Mouse (Mus musculus) forebrain, embryonic 12.5 days (tissue): ENCODE measurements at regions not wholly inside any gene's neighbourhood (a gene's known extent, or its start where the extent isn't known, plus 50 kb on each side); places are given as distances from the start of the nearest gene placed in this dataset.

Experiments used
- ATAC-seq: fragments of 200-750 bp; cut with Nextera tagmentation; 2 replicates; pipeline ENCODE4 v1.8.0; 2017; ENCODE audit warnings: moderate TSS enrichment; ENCODE audit not compliant: low FRiP score
- H3K27ac ChIP-seq: fragments of 300-500 bp; sonication (generic); 2 replicates; pipeline ENCODE4 v1.5.1; 2016; ENCODE audit warnings: mild to moderate bottlenecking
- H3K27me3 ChIP-seq: fragments of 300-500 bp; sonication (generic); 2 replicates; pipeline ENCODE4 v1.6.1; 2016; ENCODE audit warnings: mild to moderate bottlenecking
- H3K36me3 ChIP-seq: fragments of 300-500 bp; sonication (generic); replicated peaks from 2 replicates; pipeline ENCODE4 v1.6.1; 2016; ENCODE audit warnings: mild to moderate bottlenecking
- H3K4me1 ChIP-seq: fragments of 300-500 bp; sonication (generic); 2 replicates; pipeline ENCODE4 v1.6.1; 2016
- H3K4me2 ChIP-seq: fragments of 300-500 bp; sonication (generic); 2 replicates; pipeline ENCODE4 v1.6.1; 2016; ENCODE audit warnings: mild to moderate bottlenecking, moderate library complexity
- H3K4me3 ChIP-seq: fragments of 300-500 bp; sonication (generic); replicated peaks from 2 replicates; pipeline ENCODE4 v1.5.1; 2016; ENCODE audit warnings: mild to moderate bottlenecking
- H3K9ac ChIP-seq: fragments of 300-500 bp; sonication (generic); 2 replicates; pipeline ENCODE4 v1.6.1; 2016; ENCODE audit warnings: mild to moderate bottlenecking
- H3K9me3 ChIP-seq: fragments of 300-500 bp; sonication (generic); 2 replicates; pipeline ENCODE4 v1.6.1; 2016
- WGBS: fragments of 180-500 bp; shearing (Covaris S2); methylation state at CpG from one replicate; pipeline ENCODE4 v1.1.7; 2016; 5-methylcytosine and 5-hydroxymethylcytosine counted together

- ATAC-seq, result peak; percentile 88
- Histone ChIP-seq H3K4me3 (no peak overlapping the region), H3K36me3 (no peaks in the 10 kb centered on the region), H3K27me3 (no peaks in the 10 kb centered on the region), H3K4me2 (peak overlapping the region; percentile 19; the same call in 1 of the 2 replicates), H3K9ac (no peak overlapping the region), H3K27ac (no peak overlapping the region), H3K9me3 (no peaks in the 10 kb centered on the region), H3K4me1 (peaks cover 11% of the 10 kb centered on the region; the same call in 1 of the 2 replicates)
- 58% methylated on average over 23 of the region's 23 CpGs for WGBS
Measured at GRCm38 (mm10) chr17:80846996-80847810, 97.2 kb upstream of the Tmem178 start.

DNA sequence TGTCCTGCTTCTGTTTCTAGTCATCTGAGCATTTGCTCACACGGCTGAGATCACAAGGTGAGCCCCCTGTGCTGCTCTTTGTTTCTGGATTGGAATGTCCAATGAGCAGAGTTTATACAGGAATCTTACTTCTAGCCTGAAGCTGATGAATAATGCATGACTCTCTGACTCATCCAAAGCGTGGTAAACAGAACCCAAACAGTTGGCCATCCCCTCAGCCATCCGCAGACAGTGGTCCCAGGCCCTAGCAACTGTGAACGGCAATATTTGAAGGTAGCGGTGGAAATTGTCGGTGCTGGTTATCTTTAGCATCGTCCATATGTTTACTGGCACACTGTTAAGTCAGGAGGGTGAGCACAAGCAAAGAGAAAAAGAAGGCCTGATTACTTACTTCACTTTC is 99.1 kb upstream of the Tmem178 start:
- ATAC-seq, result peak; percentile 31; the same call in 1 of the 2 replicates
- Histone ChIP-seq H3K9me3 (no peaks in the 10 kb centered on the region), H3K27me3 (no peaks in the 10 kb centered on the region), H3K4me3 (no peak overlapping the region), H3K36me3 (no peaks in the 10 kb centered on the region), H3K4me1 (peaks cover 11% of the 10 kb centered on the region; the same call in 1 of the 2 replicates), H3K9ac (no peak overlapping the region), H3K27ac (no peak overlapping the region), H3K4me2 (no peak overlapping the region)
- 55% methylated on average over 7 of the region's 7 CpGs for WGBS

DNA sequence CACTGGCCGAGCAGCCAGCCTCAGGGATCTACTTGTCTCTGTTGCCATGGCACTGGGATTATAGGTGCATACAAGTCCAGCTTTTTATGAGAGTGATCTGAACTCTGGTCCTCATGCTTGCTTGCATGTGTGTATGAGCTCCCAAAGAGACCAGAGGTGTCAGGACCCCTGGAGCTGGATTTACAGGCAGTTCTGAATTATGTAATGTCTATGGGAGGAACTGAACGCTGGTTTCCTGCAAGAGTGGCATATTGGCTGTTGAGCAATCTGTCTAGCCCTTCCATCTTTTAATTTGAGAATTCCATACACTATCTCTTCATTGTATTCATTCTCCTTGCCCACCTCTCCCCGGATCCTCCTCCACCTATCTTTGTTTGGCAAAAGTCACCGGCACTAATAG is 102.5 kb upstream of the Tmem178 start:
- WGBS, result 90% methylated on average over 4 of the region's 4 CpGs

DNA sequence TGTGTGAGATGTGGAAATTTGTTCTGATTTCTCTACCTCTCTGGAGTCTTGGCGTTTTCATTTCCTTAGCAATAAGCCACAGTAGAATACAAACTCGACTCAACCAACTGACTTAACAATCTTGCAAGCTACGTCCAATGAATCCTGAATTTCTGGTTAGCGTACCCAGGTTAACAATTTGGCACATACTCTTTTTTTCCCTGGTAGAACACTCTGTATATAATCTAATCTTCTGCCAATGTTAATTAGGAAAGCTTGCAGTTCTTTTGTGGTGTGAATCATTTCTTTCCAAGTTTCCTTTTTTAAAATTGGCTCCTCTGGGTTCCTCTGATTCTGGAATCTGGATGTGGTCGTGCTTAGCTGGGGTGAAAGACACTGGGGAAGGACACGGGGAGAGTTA is 103.5 kb upstream of the Tmem178 start:
- ATAC-seq, result no peak

More for the DNA sequence above, 102.5 kb upstream of the Tmem178 start:
- Histone ChIP-seq H3K4me3 (no peak overlapping the region), H3K36me3 (no peaks in the 10 kb centered on the region), H3K4me1 (peaks cover 8% of the 10 kb centered on the region; the same call in 1 of the 2 replicates), H3K27me3 (no peaks in the 10 kb centered on the region), H3K9ac (no peak overlapping the region), H3K27ac (no peak overlapping the region), H3K9me3 (no peaks in the 10 kb centered on the region), H3K4me2 (no peak overlapping the region)
- no peak for ATAC-seq

GRCm38 (mm10) chr17:80840452-80840851 is 104.0 kb upstream of the Tmem178 start:
- ATAC-seq, result no peak
- H3K4me3 ChIP-seq, result no peak overlapping the region
- no peaks in the 10 kb centered on the region for H3K9me3 ChIP-seq
- 0 out of 2 replicates have a peak, but pooled peaks cover 4% of the 10 kb centered on the region for H3K4me1 ChIP-seq
- H3K9ac ChIP-seq, result no peak overlapping the region
- 93% methylated on average over 4 of the region's 4 CpGs for WGBS
- no peaks in the 10 kb centered on the region for H3K36me3 ChIP-seq
- no peak overlapping the region for H3K27ac ChIP-seq
- H3K4me2 ChIP-seq, result no peak overlapping the region
- no peaks in the 10 kb centered on the region for H3K27me3 ChIP-seq

More for the DNA sequence above, 103.5 kb upstream of the Tmem178 start:
- WGBS, result 90% methylated on average over 6 of the region's 6 CpGs
- H3K4me1 ChIP-seq, result 0 out of 2 replicates have a peak, but pooled peaks cover 4% of the 10 kb centered on the region
- H3K36me3 ChIP-seq, result no peaks in the 10 kb centered on the region
- H3K9ac ChIP-seq, result no peak overlapping the region
- no peaks in the 10 kb centered on the region for H3K27me3 ChIP-seq
- no peaks in the 10 kb centered on the region for H3K9me3 ChIP-seq
- no peak overlapping the region for H3K27ac ChIP-seq
- H3K4me3 ChIP-seq, result no peak overlapping the region
- H3K4me2 ChIP-seq, result no peak overlapping the region

GRCm38 (mm10) chr17:80834701-80835100 is 106.4 kb upstream of the Map4k3 start:
- H3K36me3 ChIP-seq, result no peaks in the 10 kb centered on the region
- no peak overlapping the region for H3K4me3 ChIP-seq
- H3K4me1 ChIP-seq, result peaks cover 7% of the 10 kb centered on the region; the same call in 1 of the 2 replicates
- no peaks in the 10 kb centered on the region for H3K27me3 ChIP-seq
- H3K9ac ChIP-seq, result no peak overlapping the region
- H3K4me2 ChIP-seq, result no peak overlapping the region
- no peak overlapping the region for H3K27ac ChIP-seq
- no peaks in the 10 kb centered on the region for H3K9me3 ChIP-seq
- ATAC-seq, result no peak

GRCm38 (mm10) chr17:80834176-80834517 is 105.9 kb upstream of the Map4k3 start:
- no peaks in the 10 kb centered on the region for H3K36me3 ChIP-seq
- no peak overlapping the region for H3K27ac ChIP-seq
- no peak overlapping the region for H3K4me3 ChIP-seq
- no peak for ATAC-seq
- no peaks in the 10 kb centered on the region for H3K27me3 ChIP-seq
- no peaks in the 10 kb centered on the region for H3K9me3 ChIP-seq
- no peak overlapping the region for H3K9ac ChIP-seq
- no peak overlapping the region for H3K4me2 ChIP-seq
- WGBS, result 44% methylated on average over 5 of the region's 5 CpGs
- H3K4me1 ChIP-seq, result peaks cover 7% of the 10 kb centered on the region; the same call in 1 of the 2 replicates

DNA sequence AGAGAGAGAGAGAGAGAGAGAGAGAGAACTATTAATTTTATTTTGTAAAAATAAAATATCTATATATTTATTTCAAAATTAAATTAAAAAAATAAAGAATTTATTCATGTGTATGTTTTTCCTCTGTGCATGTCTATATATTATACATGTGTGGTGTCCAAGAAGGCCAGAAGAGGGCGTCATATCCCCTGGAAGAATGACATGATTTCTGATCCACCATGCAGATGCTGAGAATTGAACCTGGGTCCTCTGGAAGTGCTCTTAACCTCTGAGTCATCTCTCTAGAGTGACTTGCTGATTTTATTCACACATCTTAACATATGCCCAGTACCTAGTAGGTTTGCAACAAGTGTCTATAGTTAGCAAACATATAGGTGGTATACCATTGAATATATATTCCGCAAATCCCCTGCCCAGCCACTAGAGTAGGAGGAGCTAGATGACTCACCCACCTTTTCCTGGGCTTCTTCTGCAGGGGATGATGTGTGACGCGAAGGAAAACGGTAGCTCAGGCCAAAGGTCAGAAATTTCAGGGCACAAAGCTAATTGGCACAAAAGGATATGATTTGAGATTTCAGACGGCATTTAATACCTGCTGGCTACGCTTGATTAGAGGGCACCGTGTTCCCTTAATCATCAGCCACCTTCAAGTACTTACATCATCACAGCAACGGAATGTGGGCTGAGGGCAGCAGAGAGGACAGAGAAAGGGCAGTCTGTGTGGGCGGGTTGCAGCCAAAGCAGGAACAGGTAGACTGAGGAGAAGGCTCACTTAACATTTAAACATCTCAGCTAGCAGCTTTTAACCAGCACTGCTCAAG is 105.3 kb upstream of the Map4k3 start:
- Histone ChIP-seq H3K9me3 (no peaks in the 10 kb centered on the region), H3K4me3 (no peak overlapping the region), H3K27me3 (no peaks in the 10 kb centered on the region), H3K27ac (no peak overlapping the region), H3K4me1 (peaks cover 7% of the 10 kb centered on the region; the same call in 1 of the 2 replicates), H3K36me3 (no peaks in the 10 kb centered on the region), H3K9ac (no peak overlapping the region), H3K4me2 (no peak overlapping the region)
- no peak for ATAC-seq
- 42% methylated on average over 10 of the region's 10 CpGs for WGBS

GRCm38 (mm10) chr17:80831686-80832085 is 103.4 kb upstream of the Map4k3 start:
- H3K9me3 ChIP-seq, result no peaks in the 10 kb centered on the region
- H3K27ac ChIP-seq, result no peak overlapping the region
- no peak overlapping the region for H3K9ac ChIP-seq
- no peak overlapping the region for H3K4me2 ChIP-seq
- H3K4me1 ChIP-seq, result peaks cover 7% of the 10 kb centered on the region; the same call in 1 of the 2 replicates
- ATAC-seq, result no peak
- WGBS, result 83% methylated on average over 4 of the region's 4 CpGs
- no peak overlapping the region for H3K4me3 ChIP-seq
- no peaks in the 10 kb centered on the region for H3K36me3 ChIP-seq
- no peaks in the 10 kb centered on the region for H3K27me3 ChIP-seq

DNA sequence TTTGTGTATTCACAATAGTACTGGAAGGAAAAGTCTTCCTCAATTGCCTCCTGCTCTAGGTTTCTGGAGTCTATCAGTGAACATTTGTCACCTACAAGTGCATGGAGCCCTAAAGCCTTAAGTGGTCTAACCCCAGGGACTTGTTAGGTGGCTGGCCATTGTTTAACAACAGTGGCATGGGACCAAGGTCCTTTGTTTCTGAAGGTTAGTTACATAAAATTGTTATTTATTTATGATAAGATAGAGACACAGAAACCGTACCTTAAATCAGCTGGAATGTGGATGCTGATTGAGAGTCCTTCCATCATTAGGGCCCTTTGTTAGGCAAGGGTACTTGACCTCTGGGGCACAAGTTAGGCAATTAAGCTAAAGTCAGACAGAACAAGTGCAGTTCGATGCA is 99.6 kb upstream of the Map4k3 start:
- ATAC-seq, result no peak
- WGBS, result 61% methylated on average over 2 of the region's 2 CpGs
- Histone ChIP-seq H3K27ac (no peak overlapping the region), H3K9ac (no peak overlapping the region), H3K4me3 (no peak overlapping the region), H3K36me3 (no peaks in the 10 kb centered on the region), H3K4me2 (no peak overlapping the region), H3K9me3 (no peaks in the 10 kb centered on the region), H3K4me1 (peaks cover 3% of the 10 kb centered on the region; the same call in 1 of the 2 replicates), H3K27me3 (no peaks in the 10 kb centered on the region)

DNA sequence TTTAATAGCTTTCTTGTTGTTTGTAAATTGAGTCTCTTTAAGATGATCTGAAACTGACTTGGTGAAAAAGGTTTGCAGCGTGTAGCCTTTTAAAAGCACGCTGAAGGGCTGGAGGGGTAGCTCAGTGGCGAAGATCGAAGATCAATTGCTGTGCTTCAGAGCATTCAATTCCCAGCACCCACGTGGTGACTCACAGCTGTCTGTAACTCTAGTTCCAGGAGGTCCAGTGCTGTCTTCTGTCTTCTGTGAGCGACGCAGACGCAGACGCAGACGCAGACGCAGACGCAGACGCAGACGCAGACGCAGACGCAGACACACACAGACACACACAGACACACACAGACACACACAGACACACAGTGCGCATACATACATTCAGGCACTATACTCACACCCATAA is 99.1 kb upstream of the Map4k3 start:
- no peak for ATAC-seq
- 85% methylated on average over 17 of the region's 17 CpGs for WGBS
- H3K4me3 ChIP-seq, result no peak overlapping the region
- H3K27ac ChIP-seq, result no peak overlapping the region
- no peaks in the 10 kb centered on the region for H3K27me3 ChIP-seq
- H3K9ac ChIP-seq, result no peak overlapping the region
- no peaks in the 10 kb centered on the region for H3K9me3 ChIP-seq
- no peaks in the 10 kb centered on the region for H3K36me3 ChIP-seq
- no peak overlapping the region for H3K4me2 ChIP-seq
- peaks cover 2% of the 10 kb centered on the region; the same call in 1 of the 2 replicates for H3K4me1 ChIP-seq

GRCm38 (mm10) chr17:80825971-80826730 is 97.9 kb upstream of the Map4k3 start:
- H3K27ac ChIP-seq, result no peak overlapping the region

More at GRCm38 (mm10) chr17:80825971-80826730, 97.9 kb upstream of the Map4k3 start:
- no peak for ATAC-seq
- no peaks in the 10 kb centered on the region for H3K9me3 ChIP-seq
- H3K9ac ChIP-seq, result no peak overlapping the region
- no peaks in the 10 kb centered on the region; the same call in 1 of the 2 replicates for H3K4me1 ChIP-seq
- H3K36me3 ChIP-seq, result no peaks in the 10 kb centered on the region
- H3K4me2 ChIP-seq, result no peak overlapping the region
- 58% methylated on average over 12 of the region's 12 CpGs for WGBS
- H3K4me3 ChIP-seq, result no peak overlapping the region
- no peaks in the 10 kb centered on the region for H3K27me3 ChIP-seq
